Mouse (Mus musculus): ENCODE measurements around the gene Jmjd8. TPM values are rescaled to one million over a fixed set of nuclear protein-coding genes. Genes with fewer than 3 reads are reported as not detected.

Gene Jmjd8
- polyA plus RNA-seq, 1 experiment from 2014 or later: 50.7 TPM

DNA sequence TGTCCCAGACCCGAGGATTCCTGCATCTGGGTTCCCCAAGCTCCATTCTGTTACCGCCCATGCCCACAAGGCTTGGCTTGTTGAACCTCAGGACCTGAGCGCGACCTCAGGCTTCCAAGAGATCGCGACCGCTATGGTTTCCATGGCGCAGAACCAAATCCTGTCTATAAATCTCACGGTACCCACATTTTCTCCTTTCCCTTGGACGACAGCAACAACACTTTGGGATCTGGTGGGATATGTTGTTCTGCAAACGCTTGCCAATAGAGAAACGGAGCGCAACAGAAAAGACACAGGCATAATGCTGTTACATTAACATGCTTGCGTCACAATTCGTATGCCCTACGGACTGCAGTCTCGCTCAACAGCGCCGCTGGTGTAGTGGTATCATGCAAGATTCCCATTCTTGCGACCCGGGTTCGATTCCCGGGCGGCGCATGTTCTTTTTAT is 46.1 kb downstream of the Jmjd8 start, which contains the start of gene Mettl26:
TSS of gene Mettl26 (plus strand) at position 354 of the 450 bp plus-strand sequence.
- Histone ChIP-seq H3K27me3 (ENCODE audit: insufficient read depth, poor library complexity, severe bottlenecking) (no peaks in the 10 kb centered on the region), H3K27ac (peak within 1 kb of the TSS; percentile 92), H3K4me1 (peaks cover 40% of the 10 kb centered on the region), H3K36me3 (peaks cover 21% of the 10 kb centered on the region), H3K4me3 (peak within 1 kb of the TSS; percentile 81), H3K9me3 (no peaks in the 10 kb centered on the region)
- WGBS: 1% methylated on average over 25 of the region's 25 CpGs
- DNase-seq (ENCODE audit: low spot score): peak; percentile 91

GRCm38 (mm10) chr17:25875171-25876136 is 46.8 kb downstream of the Jmjd8 start:
- DNase-seq (ENCODE audit: low spot score): peak; percentile 95
- H3K4me3 ChIP-seq: peak overlapping the region; percentile 81
- no peaks in the 10 kb centered on the region for H3K9me3 ChIP-seq
- no peaks in the 10 kb centered on the region for H3K27me3 ChIP-seq (ENCODE audit: insufficient read depth, poor library complexity, severe bottlenecking)
- peaks cover 47% of the 10 kb centered on the region for H3K4me1 ChIP-seq
- H3K36me3 ChIP-seq: peaks cover 21% of the 10 kb centered on the region
- 2% methylated on average over 59 of the region's 59 CpGs for WGBS
- peak overlapping the region; percentile 92 for H3K27ac ChIP-seq

- Histone ChIP-seq H3K4me1 (peaks cover 56% of the 10 kb centered on the region), H3K27ac (0 out of 2 replicates have a peak overlapping the region, but pooled peaks have one; percentile 92), H3K36me3 (peaks cover 21% of the 10 kb centered on the region), H3K4me3 (peak overlapping the region; percentile 81), H3K27me3 (ENCODE audit: insufficient read depth, poor library complexity, severe bottlenecking) (no peaks in the 10 kb centered on the region), H3K9me3 (no peaks in the 10 kb centered on the region)
- 71% methylated on average over 10 of the region's 10 CpGs for WGBS
- DNase-seq (ENCODE audit: low spot score): no peak
These were observed 47.8 kb downstream of the Jmjd8 start for GRCm38 (mm10) chr17:25876347-25876915.

DNA sequence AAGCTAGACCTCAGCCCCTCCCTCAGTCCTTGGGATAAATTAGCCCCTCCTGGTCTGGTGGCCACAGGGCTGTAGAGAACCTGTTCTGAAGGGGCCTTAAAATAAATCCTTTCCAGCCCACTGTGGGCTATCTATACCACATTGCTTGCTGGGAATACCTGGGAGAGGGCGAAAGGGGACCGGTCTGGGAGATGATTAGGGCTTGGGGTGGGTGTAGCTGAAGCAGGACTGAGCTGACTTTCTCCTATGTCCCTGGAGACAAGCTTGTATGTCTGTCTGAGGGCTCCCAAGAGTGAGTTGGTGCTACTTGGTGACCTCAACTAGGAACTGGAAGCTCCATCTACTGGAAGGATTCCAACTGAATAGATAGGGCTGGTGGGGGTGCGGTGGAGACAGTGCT is 48.4 kb downstream of the Jmjd8 start:
- Histone ChIP-seq H3K4me3 (no peak overlapping the region), H3K4me1 (peaks cover 62% of the 10 kb centered on the region), H3K36me3 (peaks cover 21% of the 10 kb centered on the region), H3K9me3 (no peaks in the 10 kb centered on the region), H3K27ac (no peak overlapping the region), H3K27me3 (ENCODE audit: insufficient read depth, poor library complexity, severe bottlenecking) (no peaks in the 10 kb centered on the region)
- 90% methylated on average over 3 of the region's 3 CpGs for whole genome bisulfite sequencing
- no peak for DNase-seq (ENCODE audit: low spot score)

- WGBS: 91% methylated on average over 32 of the region's 32 CpGs
- no peak for DNase-seq (ENCODE audit: low spot score)
- Histone ChIP-seq H3K9me3 (no peaks in the 10 kb centered on the region), H3K4me1 (peaks cover 70% of the 10 kb centered on the region), H3K27me3 (ENCODE audit: insufficient read depth, poor library complexity, severe bottlenecking) (no peaks in the 10 kb centered on the region), H3K27ac (no peak overlapping the region), H3K4me3 (no peak overlapping the region), H3K36me3 (peaks cover 30% of the 10 kb centered on the region)
These were observed 49.3 kb downstream of the Jmjd8 start for GRCm38 (mm10) chr17:25877741-25878610.

GRCm38 (mm10) chr17:25878611-25879180 is 50.0 kb downstream of the Jmjd8 start:
- Histone ChIP-seq H3K36me3 (peaks cover 37% of the 10 kb centered on the region), H3K9me3 (no peaks in the 10 kb centered on the region), H3K27me3 (ENCODE audit: insufficient read depth, poor library complexity, severe bottlenecking) (no peaks in the 10 kb centered on the region), H3K4me3 (no peak overlapping the region), H3K4me1 (peaks cover 77% of the 10 kb centered on the region), H3K27ac (no peak overlapping the region)
- 93% methylated on average over 19 of the region's 19 CpGs for WGBS
- no peak for DNase-seq (ENCODE audit: low spot score)

DNA sequence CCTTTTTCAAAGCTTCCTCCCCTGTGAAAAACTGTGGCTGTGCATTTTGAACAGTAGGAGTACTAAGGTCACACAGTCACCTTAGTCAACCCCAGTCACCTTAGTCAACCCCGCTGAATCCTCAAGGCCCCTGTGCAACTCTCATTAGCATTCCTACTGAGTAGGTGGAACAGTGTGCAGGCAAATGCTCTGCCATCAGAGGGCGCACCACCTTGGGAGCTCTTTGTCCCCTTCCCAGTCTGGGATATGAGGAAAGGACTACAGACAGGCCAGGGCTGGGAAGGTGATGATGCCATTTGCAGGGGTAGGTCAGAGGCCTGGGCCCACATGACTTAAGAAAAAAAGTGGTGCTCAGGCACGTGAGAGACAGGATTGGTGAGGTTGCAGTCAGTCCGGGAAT is 50.6 kb downstream of the Jmjd8 start:
- DNase-seq (ENCODE audit: low spot score): no peak
- no peak overlapping the region for H3K4me3 ChIP-seq
- peaks cover 74% of the 10 kb centered on the region for H3K4me1 ChIP-seq
- WGBS: 66% methylated on average over 4 of the region's 4 CpGs
- peaks cover 43% of the 10 kb centered on the region for H3K36me3 ChIP-seq
- H3K27me3 ChIP-seq (ENCODE audit: insufficient read depth, poor library complexity, severe bottlenecking): no peaks in the 10 kb centered on the region
- no peaks in the 10 kb centered on the region for H3K9me3 ChIP-seq
- H3K27ac ChIP-seq: no peak overlapping the region

- H3K27me3 ChIP-seq (ENCODE audit: insufficient read depth, poor library complexity, severe bottlenecking): no peaks in the 10 kb centered on the region
- no peak overlapping the region for H3K4me3 ChIP-seq
- H3K9me3 ChIP-seq: no peaks in the 10 kb centered on the region
- peak overlapping the region; percentile 66; the same call in 1 of the 2 replicates for H3K27ac ChIP-seq
- no peak for DNase-seq (ENCODE audit: low spot score)
- WGBS: 81% methylated on average over 8 of the region's 8 CpGs
- peaks cover 48% of the 10 kb centered on the region for H3K36me3 ChIP-seq
- H3K4me1 ChIP-seq: peaks cover 71% of the 10 kb centered on the region
These were observed 51.1 kb downstream of the Jmjd8 start for GRCm38 (mm10) chr17:25879750-25880149.

DNA sequence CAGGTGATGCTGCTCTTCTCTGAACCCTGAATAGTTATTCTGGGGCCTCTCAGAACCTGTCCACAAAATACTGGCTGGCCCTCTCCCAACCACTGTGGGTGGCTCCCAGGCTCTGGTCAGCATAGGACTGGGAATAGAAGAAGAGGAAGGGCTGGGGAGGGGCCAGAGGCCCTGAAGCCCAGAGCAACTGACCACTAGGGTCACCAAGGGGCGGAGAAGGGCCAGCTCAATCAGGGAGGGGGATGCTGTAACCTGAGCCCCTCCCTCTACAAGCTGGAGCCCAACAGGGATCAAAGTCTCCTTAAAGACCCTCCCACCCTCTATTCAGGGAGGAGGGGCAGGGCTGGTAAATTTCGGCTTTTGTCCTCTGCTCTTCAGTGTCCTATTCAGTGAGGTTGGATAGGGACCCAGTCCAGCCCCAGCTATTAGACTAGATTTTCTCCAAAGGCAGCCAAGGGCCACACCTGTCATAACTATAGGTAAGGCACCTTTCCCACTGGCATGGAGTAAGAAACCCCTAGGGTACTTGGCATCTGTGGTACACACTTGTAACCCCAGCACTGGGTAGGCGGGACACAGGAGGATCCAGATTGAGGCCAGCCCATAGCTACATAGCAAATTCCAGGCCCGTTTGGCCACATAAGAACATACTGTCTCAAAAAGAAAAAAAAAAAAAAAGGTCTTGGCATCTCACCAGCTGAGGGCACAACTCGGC is 51.7 kb downstream of the Jmjd8 start, which contains the start of gene Wfikkn1:
TSS of gene Wfikkn1 (minus strand) at position 663 of the 715 bp plus-strand sequence.
- no peaks in the 10 kb centered on the region for H3K27me3 ChIP-seq (ENCODE audit: insufficient read depth, poor library complexity, severe bottlenecking)
- DNase-seq (ENCODE audit: low spot score): no peak
- peaks cover 71% of the 10 kb centered on the region for H3K4me1 ChIP-seq
- peak within 1 kb of the TSS; percentile 66 for H3K27ac ChIP-seq
- H3K36me3 ChIP-seq: peaks cover 54% of the 10 kb centered on the region
- H3K9me3 ChIP-seq: no peaks in the 10 kb centered on the region
- no peak within 1 kb of the TSS for H3K4me3 ChIP-seq
- 42% methylated on average over 5 of the region's 5 CpGs for WGBS

DNA sequence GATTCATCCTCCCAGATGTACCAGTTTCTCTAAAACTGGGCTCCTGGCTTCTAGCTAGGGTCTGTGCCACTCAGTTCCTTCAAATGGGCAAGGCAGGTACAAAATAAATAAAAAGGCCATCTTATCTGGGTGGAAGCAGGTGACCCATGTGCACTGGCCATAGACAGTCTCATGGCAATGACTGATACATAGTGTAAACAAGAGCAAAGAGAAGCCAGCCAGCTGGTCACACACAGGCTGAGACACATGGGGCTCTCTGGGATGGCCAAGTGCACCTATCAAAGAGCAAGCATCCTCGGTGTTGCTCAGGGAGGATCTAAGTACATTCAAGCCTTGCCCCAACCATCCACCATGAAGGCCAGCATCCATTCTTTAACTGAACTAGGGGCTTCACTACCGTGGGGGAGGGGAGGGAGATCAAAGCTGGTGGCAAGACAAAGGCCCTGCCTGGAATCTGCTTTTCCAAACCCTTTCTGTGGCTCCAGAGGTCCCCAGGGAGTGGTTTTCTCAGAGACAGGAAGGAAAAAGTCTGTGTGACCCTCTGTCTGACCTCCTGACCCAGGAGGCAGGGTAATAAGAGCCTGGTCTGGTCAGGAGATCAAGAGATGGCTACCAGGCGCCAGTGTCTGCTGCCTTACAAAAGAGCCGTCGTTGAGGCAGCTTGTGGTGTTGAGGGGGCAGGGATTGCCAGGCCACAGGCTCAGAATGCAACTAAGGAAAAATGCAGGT is 52.4 kb downstream of the Jmjd8 start:
- H3K27me3 ChIP-seq (ENCODE audit: insufficient read depth, poor library complexity, severe bottlenecking): no peaks in the 10 kb centered on the region
- H3K9me3 ChIP-seq: no peaks in the 10 kb centered on the region
- peak overlapping the region; percentile 66 for H3K27ac ChIP-seq
- 13% methylated on average over 5 of the region's 5 CpGs for WGBS
- no peak for DNase-seq (ENCODE audit: low spot score)
- H3K4me3 ChIP-seq: no peak overlapping the region
- H3K36me3 ChIP-seq: peaks cover 56% of the 10 kb centered on the region
- peaks cover 69% of the 10 kb centered on the region for H3K4me1 ChIP-seq

Data from heart, embryonic 10.5 days (tissue).